Mouse (Mus musculus): ENCODE results near the gene 1700001K19Rik. TPM values are rescaled to one million over a fixed set of nuclear protein-coding genes. Genes with fewer than 3 reads are reported as not detected.

1700001K19Rik gene
- polyA plus RNA-seq (2015; fragmentation: Nextera tagmentation; extraction: Ambion mirVana): not detected in 2 replicates

GRCm38 (mm10) chr12:110682561-110683299 lies at the start of gene 1700001K19Rik:
TSS of gene 1700001K19Rik (minus strand) at chr12:110682619.

DNA sequence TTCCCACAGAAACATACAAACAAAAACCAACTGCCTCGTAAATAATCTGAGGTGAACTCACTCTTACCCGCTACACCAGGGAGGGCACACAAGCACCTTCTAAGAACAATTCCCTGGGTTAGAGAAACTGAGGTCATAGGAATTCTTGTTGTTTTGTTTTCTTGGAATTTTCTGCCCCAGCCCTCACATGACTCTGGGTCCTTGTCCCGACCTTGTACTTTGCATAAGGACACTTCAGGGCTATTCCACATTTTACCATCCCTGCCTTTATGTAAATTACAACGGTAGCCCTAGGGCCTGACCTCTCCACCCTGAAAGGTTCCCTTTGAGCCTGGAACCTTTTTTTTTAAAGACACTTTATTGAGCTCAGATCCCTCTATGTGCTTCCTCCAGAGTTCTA lies 20.1 kb upstream of the 1700001K19Rik start, which contains the start of gene Hsp90aa1:
TSS of gene Hsp90aa1 (minus strand) at position 173 of the 400 bp plus-strand sequence.

Small RNA genes within 50 kb of the gene (microRNA-seq; reads per million reads assigned to microRNA genes)
- not detected for gene Gm27299 (ENCODE audit: borderline replicate concordance, insufficient number of aligned reads)

Other genes with a start within 250 kb of the 1700001K19Rik start
- gene Ppp2r5c, start 235.5 kb downstream of the 1700001K19Rik start, polyA plus RNA-seq (2015; fragmentation: Nextera tagmentation; extraction: Ambion mirVana): 117 and 144 TPM in 2 replicates
- 24.7 and 28.2 TPM in 2 replicates for gene Dync1h1, start 81.2 kb downstream of the 1700001K19Rik start, polyA plus RNA-seq (2015; fragmentation: Nextera tagmentation; extraction: Ambion mirVana)
- gene Hsp90aa1, start 20.1 kb upstream of the 1700001K19Rik start, polyA plus RNA-seq (2015; fragmentation: Nextera tagmentation; extraction: Ambion mirVana): 496 and 532 TPM in 2 replicates
- 12.2 and 16.8 TPM in 2 replicates for gene Wdr20, start 55.3 kb upstream of the 1700001K19Rik start, polyA plus RNA-seq (2015; fragmentation: Nextera tagmentation; extraction: Ambion mirVana)
- 4.1 and 4.5 TPM in 2 replicates for gene Mok, start 158.3 kb upstream of the 1700001K19Rik start, polyA plus RNA-seq (2015; fragmentation: Nextera tagmentation; extraction: Ambion mirVana)
- 3.7 and 5.5 TPM in 2 replicates for gene Zfp839, start 167.6 kb upstream of the 1700001K19Rik start, polyA plus RNA-seq (2015; fragmentation: Nextera tagmentation; extraction: Ambion mirVana)
- gene Cinp, start 206.5 kb upstream of the 1700001K19Rik start, polyA plus RNA-seq (2015; fragmentation: Nextera tagmentation; extraction: Ambion mirVana): 58.1 and 64.6 TPM in 2 replicates
- 1.4 and 1.7 TPM in 2 replicates for gene Tecpr2, start 206.6 kb upstream of the 1700001K19Rik start, polyA plus RNA-seq (2015; fragmentation: Nextera tagmentation; extraction: Ambion mirVana)

All from adrenal gland, postnatal 0 days (tissue).